Mouse (Mus musculus) brain, embryonic 14.5 days (tissue): ENCODE data around the gene Pnma3.
"Not testable (repeated sequence)": the region's sequence is repeated elsewhere in the genome, so short reads cannot be mapped to it uniquely, and the experiment has no call there.

Source experiments
- CTCF ChIP-seq: fragments of 200-500 bp; IDR thresholded peaks from 2 replicates; pipeline ENCODE4 v1.5.1; 2012; ENCODE audit warnings: inconsistent platforms, mild to moderate bottlenecking, moderate library complexity, borderline replicate concordance; ENCODE audit not compliant: insufficient read depth, insufficient read length; ENCODE audit errors: extremely low read depth
- POLR2A ChIP-seq: fragments of 200-500 bp; IDR thresholded peaks from 2 replicates; pipeline ENCODE4 v1.6.1; 2012; ENCODE audit warnings: mild to moderate bottlenecking, inconsistent platforms, borderline replicate concordance; ENCODE audit not compliant: poor library complexity, insufficient read depth, insufficient read length, severe bottlenecking; ENCODE audit errors: extremely low read depth

DNA sequence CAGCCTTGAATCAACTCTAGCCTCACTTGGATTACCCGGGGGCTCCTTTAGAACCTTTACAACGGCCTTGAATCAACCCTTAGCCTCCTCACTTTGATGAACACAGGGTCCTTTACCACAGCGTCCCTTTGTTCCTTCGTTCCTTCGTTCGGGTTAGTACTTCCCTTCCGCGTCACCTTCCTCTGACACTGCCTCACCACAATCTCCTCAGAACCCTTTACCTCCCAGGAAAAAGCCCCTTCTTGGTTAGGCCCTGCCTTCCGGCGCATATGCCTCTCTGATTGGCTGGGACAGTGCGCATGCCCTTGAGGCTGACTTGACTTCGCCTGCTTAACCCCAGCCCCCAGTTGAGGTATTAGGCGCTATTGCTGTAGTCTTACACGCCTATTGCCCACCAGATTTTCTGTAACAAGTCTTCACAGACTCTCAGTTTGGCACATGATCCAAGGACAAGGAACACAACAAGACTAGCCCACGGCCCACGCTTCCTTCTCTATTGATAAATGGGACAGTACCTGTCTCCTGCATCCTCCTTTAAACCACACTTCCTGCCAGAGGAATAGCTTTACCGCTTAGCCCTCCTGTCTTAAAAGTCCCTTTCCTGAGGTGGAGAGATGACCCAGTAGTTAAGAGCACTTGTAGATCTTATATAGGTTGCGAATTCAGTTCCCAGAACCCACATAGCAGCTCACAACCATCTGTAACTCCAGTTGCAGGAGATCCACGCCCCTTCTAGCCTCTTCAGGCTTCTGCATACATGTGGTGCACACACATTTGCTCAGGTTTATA lies 17.9 kb downstream of the Pnma3 start, which contains the start of gene Xlr4a:
- not testable (repeated sequence) for TF ChIP-seq CTCF, POLR2A
